Mouse (Mus musculus): ENCODE measurements around the gene Gm9970. TPM values are rescaled to one million over a fixed set of nuclear protein-coding genes. Genes with fewer than 3 reads are reported as not detected.
A peak's percentile ranks its signal among the peaks of the same experiment; 100 is the strongest.

The Gm9970 gene
- polyA plus RNA-seq, 1 experiment from 2014 or later, result 0.68 TPM

- H3K9ac ChIP-seq (ENCODE audit: low read depth, low read length), result no peak overlapping the region
- H3K36me3 ChIP-seq (ENCODE audit: control insufficient read depth, insufficient read depth, low read length), result peaks cover 82% of the 10 kb centered on the region
- DNase-seq (ENCODE audit: low spot score) (no peak), ATAC-seq (ENCODE audit: low read depth) (no peak)
- peaks cover 8% of the 10 kb centered on the region for H3K4me1 ChIP-seq (ENCODE audit: control insufficient read depth, insufficient read depth, low read length)
- no peaks in the 10 kb centered on the region for H3K9me3 ChIP-seq (ENCODE audit: control insufficient read depth, low read length)
- WGBS, result 87% methylated on average over 10 of the region's 11 CpGs
- no peaks in the 10 kb centered on the region for H3K27me3 ChIP-seq (replicated peaks; ENCODE audit: control insufficient read depth, insufficient read depth, low read length)
- no peak overlapping the region for H3K4me2 ChIP-seq (ENCODE audit: low read depth, low read length)
- no peak overlapping the region for H3K4me3 ChIP-seq (ENCODE audit: low read depth, low read length)
- H3K27ac ChIP-seq (replicated peaks; ENCODE audit: low read depth, low read length), result no peak overlapping the region
Measured at GRCm38 (mm10) chr5:31257616-31258015, 16.6 kb upstream of the Gm9970 start.

- Histone ChIP-seq H3K27me3 (replicated peaks; ENCODE audit: control insufficient read depth, insufficient read depth, low read length) (no peaks in the 10 kb centered on the region), H3K9ac (ENCODE audit: low read depth, low read length) (no peak overlapping the region), H3K9me3 (ENCODE audit: control insufficient read depth, low read length) (no peaks in the 10 kb centered on the region), H3K4me2 (ENCODE audit: low read depth, low read length) (no peak overlapping the region), H3K4me1 (ENCODE audit: control insufficient read depth, insufficient read depth, low read length) (peaks cover 22% of the 10 kb centered on the region), H3K36me3 (ENCODE audit: control insufficient read depth, insufficient read depth, low read length) (peaks cover 84% of the 10 kb centered on the region), H3K27ac (replicated peaks; ENCODE audit: low read depth, low read length) (no peak overlapping the region), H3K4me3 (ENCODE audit: low read depth, low read length) (no peak overlapping the region)
- no peak for ATAC-seq (ENCODE audit: low read depth)
- WGBS, result 86% methylated on average over 2 of the region's 2 CpGs
- no peak for DNase-seq (ENCODE audit: low spot score)
Measured at GRCm38 (mm10) chr5:31255971-31256370, 14.9 kb upstream of the Gm9970 start.

- Histone ChIP-seq H3K4me2 (ENCODE audit: low read depth, low read length) (no peak overlapping the region), H3K36me3 (ENCODE audit: control insufficient read depth, insufficient read depth, low read length) (peaks cover 85% of the 10 kb centered on the region), H3K9me3 (ENCODE audit: control insufficient read depth, low read length) (no peaks in the 10 kb centered on the region), H3K4me3 (ENCODE audit: low read depth, low read length) (no peak overlapping the region), H3K27ac (replicated peaks; ENCODE audit: low read depth, low read length) (no peak overlapping the region), H3K4me1 (ENCODE audit: control insufficient read depth, insufficient read depth, low read length) (peaks cover 23% of the 10 kb centered on the region), H3K9ac (ENCODE audit: low read depth, low read length) (no peak overlapping the region), H3K27me3 (replicated peaks; ENCODE audit: control insufficient read depth, insufficient read depth, low read length) (no peaks in the 10 kb centered on the region)
- ATAC-seq (ENCODE audit: low read depth) (no peak), DNase-seq (ENCODE audit: low spot score) (no peak)
- WGBS, result 92% methylated on average over 2 of the region's 2 CpGs
Measured at GRCm38 (mm10) chr5:31255381-31255780, 14.3 kb upstream of the Gm9970 start.

- Histone ChIP-seq H3K36me3 (ENCODE audit: control insufficient read depth, insufficient read depth, low read length) (peaks cover 85% of the 10 kb centered on the region), H3K4me3 (ENCODE audit: low read depth, low read length) (no peak overlapping the region), H3K27ac (replicated peaks; ENCODE audit: low read depth, low read length) (no peak overlapping the region), H3K4me1 (ENCODE audit: control insufficient read depth, insufficient read depth, low read length) (peaks cover 23% of the 10 kb centered on the region), H3K4me2 (ENCODE audit: low read depth, low read length) (no peak overlapping the region), H3K9ac (ENCODE audit: low read depth, low read length) (no peak overlapping the region), H3K27me3 (replicated peaks; ENCODE audit: control insufficient read depth, insufficient read depth, low read length) (no peaks in the 10 kb centered on the region), H3K9me3 (ENCODE audit: control insufficient read depth, low read length) (no peaks in the 10 kb centered on the region)
- no peak for ATAC-seq (ENCODE audit: low read depth)
- WGBS, result 91% methylated on average over 8 of the region's 8 CpGs
- no peak for DNase-seq (ENCODE audit: low spot score)
Measured at GRCm38 (mm10) chr5:31254901-31255300, 13.9 kb upstream of the Gm9970 start.

- Histone ChIP-seq H3K4me3 (ENCODE audit: low read depth, low read length) (no peak overlapping the region), H3K36me3 (ENCODE audit: control insufficient read depth, insufficient read depth, low read length) (peaks cover 86% of the 10 kb centered on the region), H3K9me3 (ENCODE audit: control insufficient read depth, low read length) (no peaks in the 10 kb centered on the region), H3K9ac (ENCODE audit: low read depth, low read length) (no peak overlapping the region), H3K4me1 (ENCODE audit: control insufficient read depth, insufficient read depth, low read length) (peaks cover 23% of the 10 kb centered on the region), H3K27me3 (replicated peaks; ENCODE audit: control insufficient read depth, insufficient read depth, low read length) (no peaks in the 10 kb centered on the region), H3K27ac (replicated peaks; ENCODE audit: low read depth, low read length) (no peak overlapping the region), H3K4me2 (ENCODE audit: low read depth, low read length) (no peak overlapping the region)
- WGBS, result 77% methylated on average over 7 of the region's 7 CpGs
- DNase-seq (ENCODE audit: low spot score), result peak; percentile 15
- no peak for ATAC-seq (ENCODE audit: low read depth)
Measured at GRCm38 (mm10) chr5:31254452-31254851, 13.4 kb upstream of the Gm9970 start.

- Histone ChIP-seq H3K9me3 (ENCODE audit: control insufficient read depth, low read length) (no peaks in the 10 kb centered on the region), H3K27me3 (replicated peaks; ENCODE audit: control insufficient read depth, insufficient read depth, low read length) (no peaks in the 10 kb centered on the region), H3K36me3 (ENCODE audit: control insufficient read depth, insufficient read depth, low read length) (peaks cover 85% of the 10 kb centered on the region), H3K4me2 (ENCODE audit: low read depth, low read length) (no peak overlapping the region), H3K4me3 (ENCODE audit: low read depth, low read length) (no peak overlapping the region), H3K9ac (ENCODE audit: low read depth, low read length) (0 out of 2 replicates have a peak overlapping the region, but pooled peaks have one; percentile 0), H3K27ac (replicated peaks; ENCODE audit: low read depth, low read length) (peak overlapping the region; percentile 5; the same call in 1 of the 2 replicates), H3K4me1 (ENCODE audit: control insufficient read depth, insufficient read depth, low read length) (peaks cover 23% of the 10 kb centered on the region)
- ATAC-seq (ENCODE audit: low read depth) (no peak), DNase-seq (ENCODE audit: low spot score) (no peak)
- 93% methylated on average over 8 of the region's 8 CpGs for WGBS
Measured at GRCm38 (mm10) chr5:31253806-31254205, 12.8 kb upstream of the Gm9970 start.

GRCm38 (mm10) chr5:31252795-31253545, 11.9 kb upstream of the Gm9970 start:
- Histone ChIP-seq H3K36me3 (ENCODE audit: control insufficient read depth, insufficient read depth, low read length) (peaks cover 86% of the 10 kb centered on the region), H3K4me3 (ENCODE audit: low read depth, low read length) (peak overlapping the region; percentile 33; the same call in 1 of the 2 replicates), H3K9ac (ENCODE audit: low read depth, low read length) (peak overlapping the region; percentile 41; the same call in 1 of the 2 replicates), H3K9me3 (ENCODE audit: control insufficient read depth, low read length) (no peaks in the 10 kb centered on the region), H3K27me3 (replicated peaks; ENCODE audit: control insufficient read depth, insufficient read depth, low read length) (no peaks in the 10 kb centered on the region), H3K27ac (replicated peaks; ENCODE audit: low read depth, low read length) (peak overlapping the region; percentile 64), H3K4me2 (ENCODE audit: low read depth, low read length) (peak overlapping the region; percentile 48), H3K4me1 (ENCODE audit: control insufficient read depth, insufficient read depth, low read length) (peaks cover 23% of the 10 kb centered on the region)
- DNase-seq (ENCODE audit: low spot score) (peak; percentile 76), ATAC-seq (ENCODE audit: low read depth) (peak; percentile 19; the same call in 1 of the 2 replicates)
- 44% methylated on average over 16 of the region's 16 CpGs for WGBS

- peaks cover 86% of the 10 kb centered on the region for H3K36me3 ChIP-seq (ENCODE audit: control insufficient read depth, insufficient read depth, low read length)
- peak overlapping the region; percentile 64 for H3K27ac ChIP-seq (replicated peaks; ENCODE audit: low read depth, low read length)
- H3K4me2 ChIP-seq (ENCODE audit: low read depth, low read length), result peak overlapping the region; percentile 48
- H3K4me1 ChIP-seq (ENCODE audit: control insufficient read depth, insufficient read depth, low read length), result peaks cover 23% of the 10 kb centered on the region
- H3K9ac ChIP-seq (ENCODE audit: low read depth, low read length), result peak overlapping the region; percentile 41; the same call in 1 of the 2 replicates
- no peak for DNase-seq (ENCODE audit: low spot score)
- H3K4me3 ChIP-seq (ENCODE audit: low read depth, low read length), result peak overlapping the region; percentile 33
- no peaks in the 10 kb centered on the region for H3K9me3 ChIP-seq (ENCODE audit: control insufficient read depth, low read length)
- no peak for ATAC-seq (ENCODE audit: low read depth)
- H3K27me3 ChIP-seq (replicated peaks; ENCODE audit: control insufficient read depth, insufficient read depth, low read length), result no peaks in the 10 kb centered on the region
- 62% methylated on average over 10 of the region's 10 CpGs for WGBS
Measured at GRCm38 (mm10) chr5:31252151-31252550, 11.1 kb upstream of the Gm9970 start.

All from embryonic facial prominence, embryonic 14.5 days (tissue).